Mouse (Mus musculus): ENCODE measurements around the gene Manba.
"Not testable (repeated sequence)": the region's sequence is repeated elsewhere in the genome, so short reads cannot be mapped to it uniquely, and the experiment has no call there.

Gene Manba

DNA sequence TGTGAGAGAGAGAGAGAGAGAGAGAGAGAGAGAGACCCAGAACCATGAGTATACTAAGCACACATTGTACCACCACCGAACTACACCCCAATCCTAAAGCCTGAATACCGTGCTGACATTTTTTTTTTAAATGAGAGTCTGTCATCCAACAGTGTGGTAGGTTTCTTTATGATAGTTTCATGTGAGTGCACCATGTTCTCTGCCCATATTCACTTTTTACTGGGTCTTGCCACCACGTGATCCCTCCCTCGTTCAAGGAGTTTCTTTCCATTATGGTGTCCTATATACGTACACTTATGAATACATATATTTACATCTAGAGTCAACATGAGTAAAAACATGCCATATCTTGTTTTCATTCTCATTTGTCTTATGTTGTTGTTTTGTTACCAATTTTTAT is 940 bp downstream of the Manba start:
- DNase-seq (ENCODE audit: low spot score in 2 of 2) = no peak

DNA sequence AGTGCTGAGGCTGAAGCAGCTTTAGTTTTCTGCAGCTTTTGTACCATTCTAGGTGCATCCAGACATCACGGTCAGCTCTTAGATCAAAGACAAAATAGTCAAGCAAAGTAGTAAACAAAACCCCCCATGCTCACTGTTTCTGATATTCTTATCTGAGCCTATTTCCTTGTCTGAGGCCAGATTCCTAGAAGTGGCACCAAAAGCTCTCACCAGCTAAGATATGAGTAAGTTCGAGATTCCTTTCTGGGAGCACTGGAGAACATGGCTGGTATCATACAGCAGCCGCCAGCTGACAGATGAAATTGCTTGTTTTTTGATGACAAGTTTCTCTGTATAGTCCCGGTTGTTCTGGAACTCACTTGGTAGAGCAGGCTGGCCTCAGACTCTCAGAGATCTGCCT is 2.4 kb downstream of the Manba start:
- no peak for DNase-seq (ENCODE audit: low spot score in 2 of 2)

DNA sequence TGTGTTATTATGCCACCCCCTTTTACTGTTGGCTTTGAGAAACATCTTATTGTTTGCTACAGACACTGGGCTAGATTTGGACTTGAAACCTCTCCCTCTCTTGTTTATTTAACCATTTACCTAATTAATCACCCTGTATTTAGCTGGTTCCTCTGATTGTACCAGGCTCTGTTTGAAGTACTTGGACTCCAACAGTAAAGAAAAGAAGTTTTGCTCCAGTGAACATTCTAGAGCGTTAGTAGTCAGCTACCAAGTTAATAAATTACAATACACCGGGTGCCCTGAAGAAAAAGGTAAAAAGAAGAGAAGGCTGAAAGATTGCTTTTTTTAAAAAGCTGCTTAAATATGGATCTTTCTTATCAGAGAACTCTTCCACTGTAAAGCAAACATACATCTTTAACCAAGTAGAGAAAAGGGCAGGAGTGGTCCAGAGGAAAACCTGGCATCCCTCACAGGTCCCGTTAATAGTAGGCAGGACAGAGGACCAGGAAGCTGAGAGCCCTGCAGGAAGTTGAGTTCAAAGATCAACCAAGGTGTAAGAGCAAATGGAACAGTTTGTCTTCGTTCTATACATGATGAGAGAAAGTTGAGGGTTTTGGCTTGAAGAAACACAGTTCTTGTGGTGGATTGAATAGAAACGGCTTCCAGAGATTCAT is 4.6 kb downstream of the Manba start:
- DNase-seq (ENCODE audit: low spot score in 2 of 2) = no peak

DNA sequence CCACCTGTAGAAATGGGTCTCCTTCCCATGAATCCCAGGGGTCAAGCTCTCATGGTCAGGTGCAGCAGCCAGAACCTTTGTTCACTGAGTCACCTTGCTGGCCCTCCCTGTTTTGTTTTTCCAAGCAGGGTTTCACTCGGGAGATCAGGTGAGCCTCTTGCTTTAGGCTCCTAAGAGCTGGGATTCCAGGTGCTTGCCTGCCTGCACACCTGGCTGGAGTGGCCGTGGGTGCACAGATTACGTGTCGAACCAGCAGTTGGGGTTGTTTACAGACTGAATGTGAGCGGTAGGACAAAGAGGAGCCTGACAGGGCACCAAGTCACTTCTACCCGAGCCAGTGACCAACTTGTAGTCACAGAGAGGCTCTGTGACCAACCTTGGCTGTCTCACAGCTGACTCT is 5.7 kb downstream of the Manba start:
- DNase-seq (ENCODE audit: low spot score in 2 of 2) = no peak

DNA sequence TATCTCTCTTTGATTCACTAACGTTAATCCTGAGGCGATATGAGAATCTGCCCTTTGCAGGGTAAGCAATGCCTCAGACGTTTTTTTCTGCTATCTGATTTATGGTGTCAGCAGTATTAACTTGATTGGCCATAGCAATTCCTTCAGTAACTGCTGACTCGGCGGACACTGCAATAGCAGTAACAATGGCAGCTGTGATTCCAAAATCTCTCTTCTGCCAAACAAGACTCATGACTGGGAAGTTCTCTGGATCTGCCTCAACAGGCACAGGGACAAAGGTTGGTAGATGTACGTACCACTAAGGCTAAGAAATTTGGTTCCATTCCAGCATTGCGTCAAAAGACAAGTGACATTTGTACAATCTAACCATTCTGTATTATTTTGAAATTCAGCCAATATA is 7.9 kb downstream of the Manba start:
- not testable (repeated sequence) for DNase-seq (ENCODE audit: low spot score in 2 of 2)

DNA sequence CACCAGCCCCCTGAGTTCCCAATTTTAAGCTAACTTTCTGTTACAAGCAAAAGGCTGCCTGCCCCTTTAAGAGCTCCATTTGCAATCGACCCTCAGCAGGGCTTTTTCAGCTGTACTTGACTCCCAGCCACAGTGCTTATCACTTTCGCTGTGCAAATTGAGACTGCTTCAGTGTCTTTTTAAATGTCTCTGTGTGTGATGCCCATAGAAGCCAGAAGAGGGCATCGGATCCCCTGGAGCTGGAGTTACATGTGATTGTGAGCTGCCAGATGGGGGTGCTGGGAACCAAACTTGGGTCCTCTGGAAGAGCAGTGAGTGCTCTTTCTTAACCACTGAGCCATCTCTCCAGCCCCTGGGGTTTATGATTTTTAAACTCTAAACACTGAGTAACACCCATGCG is 12.5 kb downstream of the Manba start:
- not testable (repeated sequence) for DNase-seq (ENCODE audit: low spot score in 2 of 2)

DNA sequence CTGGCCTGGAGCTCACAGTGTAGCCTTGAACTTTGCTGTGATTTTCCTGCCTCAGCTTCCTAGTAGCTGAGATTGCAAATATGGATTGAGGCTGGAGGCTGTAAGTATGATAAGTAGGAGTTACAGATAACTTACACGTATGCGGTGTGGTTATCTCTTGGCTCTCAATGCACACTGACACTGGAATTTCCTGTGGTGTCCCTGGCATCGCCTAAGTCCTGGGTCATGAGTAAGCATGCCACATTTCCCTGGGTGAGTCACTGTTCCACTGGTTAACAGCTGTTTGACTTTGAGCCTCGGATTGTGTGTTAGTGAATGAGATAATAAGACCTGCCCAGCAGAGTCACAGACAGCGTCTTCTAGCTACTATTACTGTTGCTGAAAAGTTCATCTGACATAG is 13.5 kb downstream of the Manba start:
- no peak for DNase-seq (ENCODE audit: low spot score in 2 of 2)

DNA sequence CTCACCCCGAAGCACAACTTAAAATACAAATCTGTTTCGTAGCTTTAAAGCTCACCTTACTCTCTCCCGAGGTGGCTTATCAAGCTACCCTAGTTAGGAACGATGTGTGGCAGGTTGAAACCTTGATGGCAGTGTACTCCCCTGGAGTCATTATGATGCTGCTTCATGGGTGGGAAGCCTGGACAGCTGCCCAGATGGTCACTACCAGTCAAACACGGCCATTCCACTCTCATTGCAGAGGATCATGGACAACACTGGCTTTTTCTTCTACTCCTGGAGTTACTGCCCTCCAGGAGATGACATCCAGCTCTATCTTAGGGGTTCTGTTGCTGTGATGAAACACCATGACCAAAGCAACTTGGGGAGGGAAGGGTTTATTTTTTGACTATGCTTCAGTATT is 17.7 kb downstream of the Manba start:
- no peak for DNase-seq (ENCODE audit: low spot score in 2 of 2)

DNA sequence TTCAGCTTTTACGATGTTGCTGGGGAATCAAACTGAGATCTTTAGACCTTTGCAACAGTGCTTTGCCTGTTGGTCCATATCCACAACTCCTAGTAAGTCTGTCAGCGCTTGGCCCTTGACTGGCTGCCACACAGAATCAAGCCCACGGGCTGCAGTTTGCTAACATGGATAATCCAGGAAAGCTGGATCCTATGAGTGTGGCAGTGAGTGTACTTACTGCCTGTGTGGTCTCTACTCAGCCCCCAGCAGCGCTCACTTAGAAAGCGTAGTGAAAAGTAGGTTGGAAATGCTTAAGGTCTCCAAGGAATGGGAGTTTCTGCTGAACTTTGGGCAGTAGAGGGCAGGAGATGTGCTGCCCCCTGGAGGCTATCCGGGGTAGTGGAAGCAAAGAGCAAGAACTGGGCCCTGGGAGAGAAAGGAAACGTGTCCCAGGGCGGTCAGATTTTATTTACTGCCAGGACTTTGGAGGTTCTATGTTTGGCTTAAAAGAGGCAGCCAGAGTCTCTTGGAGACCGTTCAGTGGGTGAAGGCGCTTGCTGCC is 20.0 kb downstream of the Manba start:
- peak in 1 of 2 experiments; percentile 15 for DNase-seq (ENCODE audit: low spot score in 2 of 2)

DNA sequence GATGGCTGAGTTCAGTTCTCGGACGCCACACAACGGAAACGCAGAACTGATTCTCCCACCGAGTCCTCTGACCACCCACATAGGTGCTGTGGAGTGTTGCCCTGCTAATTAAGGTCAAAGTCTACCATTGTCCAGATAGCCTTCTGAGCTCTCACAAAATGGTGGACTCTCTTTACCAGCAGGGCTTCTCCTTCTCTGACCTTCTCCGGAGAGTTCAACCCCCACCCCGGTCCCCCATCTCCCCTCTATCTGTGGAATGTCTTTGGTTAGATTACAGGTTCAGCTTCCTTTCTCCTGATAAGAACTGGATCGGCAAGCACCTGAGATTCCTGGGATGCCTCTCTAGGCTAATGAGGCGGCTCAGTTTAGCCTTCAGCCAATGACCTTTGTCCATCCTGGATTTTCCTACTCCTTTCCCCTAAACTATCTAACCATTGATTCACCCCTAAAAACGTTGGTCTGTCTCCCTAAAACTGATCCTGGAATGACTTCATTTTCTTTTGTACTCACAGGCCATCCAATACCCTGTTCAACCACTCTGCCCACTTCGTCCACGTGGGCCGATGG is 20.6 kb downstream of the Manba start:
- no peak for DNase-seq (ENCODE audit: low spot score in 2 of 2)

DNA sequence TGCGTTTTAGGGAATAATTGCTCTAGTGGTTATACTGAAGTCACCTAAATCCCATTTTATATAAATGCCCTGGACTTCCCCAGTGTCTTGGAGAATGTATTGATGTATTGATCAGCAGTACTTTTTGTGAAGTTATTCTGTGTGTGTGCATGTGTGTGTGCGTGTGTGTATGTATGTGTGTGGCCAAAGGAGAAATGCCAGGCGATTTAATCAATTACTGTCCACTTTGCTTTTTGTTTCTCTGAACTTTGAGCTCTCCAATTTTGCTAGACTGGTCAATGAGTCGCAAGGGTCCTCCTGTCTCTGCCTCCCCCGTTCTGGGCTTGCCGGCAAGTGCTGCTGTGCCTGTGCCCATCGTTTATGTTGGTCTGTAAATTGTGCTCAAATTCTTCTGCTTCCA is 22.1 kb downstream of the Manba start:
- DNase-seq (ENCODE audit: low spot score in 2 of 2) = no peak

DNA sequence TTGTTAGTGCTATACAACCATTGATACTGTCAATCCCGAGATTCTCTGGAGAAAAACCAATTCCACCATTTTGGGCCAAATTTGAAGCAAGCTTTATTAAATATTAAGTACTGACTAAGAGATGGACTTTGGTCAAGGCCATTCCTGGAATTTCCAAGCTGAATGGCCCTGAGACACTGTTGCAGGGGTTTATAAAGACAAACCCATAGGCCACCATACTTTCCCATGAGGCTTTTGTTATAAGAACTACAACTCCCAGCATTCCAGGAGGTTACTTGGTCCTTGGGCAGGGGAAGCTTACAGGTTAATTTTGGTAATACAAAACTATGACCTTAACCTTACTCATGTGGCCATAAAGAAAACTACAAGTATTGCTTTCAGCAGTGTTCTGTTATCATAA is 22.8 kb downstream of the Manba start:
- DNase-seq (ENCODE audit: low spot score in 2 of 2) = no peak

DNA sequence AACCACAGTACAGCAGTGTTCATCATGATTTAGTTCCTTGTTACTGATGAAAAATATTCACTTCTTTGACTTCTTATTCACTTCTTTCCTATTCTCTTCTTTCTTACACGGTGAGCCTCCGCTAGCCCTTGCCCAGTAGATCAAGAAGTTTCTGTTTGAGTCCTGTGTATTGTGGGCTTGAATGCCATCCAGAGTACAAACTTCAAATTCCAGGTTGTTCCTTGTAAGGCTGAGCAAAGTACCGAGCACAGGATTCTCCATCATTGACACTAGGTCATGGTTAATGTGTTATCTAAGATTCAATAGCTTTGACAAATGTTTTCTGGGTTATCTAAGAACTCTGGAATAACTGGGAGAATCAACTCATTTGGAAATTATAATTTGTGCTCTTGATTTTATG is 25.0 kb downstream of the Manba start:
- no peak for DNase-seq (ENCODE audit: low spot score in 2 of 2)

DNA sequence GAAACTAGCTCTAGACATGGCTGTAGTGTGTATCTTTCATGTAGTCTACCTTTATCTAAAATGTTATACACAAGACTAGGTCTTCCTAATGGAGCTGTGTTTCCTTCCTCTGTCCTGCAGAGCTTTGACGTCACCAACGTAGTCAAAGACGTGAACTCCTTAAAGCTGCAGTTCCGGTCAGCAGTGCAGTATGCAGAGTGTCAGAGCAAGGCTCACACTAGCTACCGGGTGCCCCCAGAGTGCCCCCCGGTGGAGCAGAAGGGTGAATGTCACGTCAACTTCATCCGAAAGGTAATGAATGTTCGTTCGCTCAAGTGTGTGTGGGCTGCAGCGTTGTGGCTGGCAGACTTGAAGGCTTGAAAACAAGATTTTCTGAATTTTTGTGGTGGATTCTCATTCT is 26.3 kb downstream of the Manba start:
- DNase-seq (ENCODE audit: low spot score in 2 of 2) = no peak

DNA sequence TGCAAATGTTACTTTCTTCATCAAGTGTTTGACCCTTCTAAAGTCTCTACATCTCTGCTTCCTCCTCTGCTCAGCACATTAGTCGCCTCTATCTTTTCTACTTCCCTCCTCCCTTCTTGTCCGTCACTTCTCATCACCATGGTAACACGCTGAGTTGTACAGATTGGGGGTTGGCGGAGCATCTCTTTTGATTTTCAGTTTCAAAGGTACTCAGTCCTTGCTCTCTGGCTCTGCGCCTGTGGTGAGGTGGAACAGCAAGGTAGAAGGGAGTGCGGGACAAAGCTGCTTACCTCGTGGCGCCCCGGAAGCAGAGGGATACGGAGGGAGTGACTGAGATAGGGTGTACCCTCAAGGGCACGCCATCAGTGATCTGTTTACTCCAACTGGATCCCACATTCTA is 27.9 kb downstream of the Manba start:
- DNase-seq (ENCODE audit: low spot score in 2 of 2) = no peak

DNA sequence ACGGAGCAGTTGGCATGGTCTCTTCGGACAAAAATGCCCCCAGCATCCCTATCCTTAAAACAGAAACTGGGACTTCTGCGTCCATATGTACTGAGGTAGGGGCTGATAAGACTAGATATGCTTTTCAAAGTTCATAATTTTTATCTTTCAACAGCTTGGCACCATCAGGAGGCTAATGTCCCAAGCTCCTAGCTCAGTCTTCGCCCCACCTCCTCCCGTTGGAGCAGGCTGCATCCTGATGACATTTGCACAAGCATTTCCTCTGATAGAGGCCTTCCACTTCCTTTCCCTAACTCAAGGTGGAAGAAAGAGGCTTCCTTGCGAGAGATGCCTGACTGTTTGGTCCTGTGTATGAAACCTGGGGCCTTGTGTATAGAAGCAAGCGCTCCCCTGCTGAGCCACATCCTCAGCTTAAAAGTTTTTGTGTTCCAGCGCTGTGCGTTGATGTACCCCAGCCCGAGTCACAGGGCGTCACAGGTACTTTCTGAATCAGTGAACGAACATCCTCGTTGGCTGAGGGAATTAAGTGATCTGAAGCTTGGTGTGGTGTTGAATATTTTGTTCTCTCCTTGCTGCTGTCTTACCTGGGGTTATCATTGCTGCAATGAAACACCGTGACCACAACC is 28.5 kb downstream of the Manba start:
- no peak for DNase-seq (ENCODE audit: low spot score in 2 of 2)

DNA sequence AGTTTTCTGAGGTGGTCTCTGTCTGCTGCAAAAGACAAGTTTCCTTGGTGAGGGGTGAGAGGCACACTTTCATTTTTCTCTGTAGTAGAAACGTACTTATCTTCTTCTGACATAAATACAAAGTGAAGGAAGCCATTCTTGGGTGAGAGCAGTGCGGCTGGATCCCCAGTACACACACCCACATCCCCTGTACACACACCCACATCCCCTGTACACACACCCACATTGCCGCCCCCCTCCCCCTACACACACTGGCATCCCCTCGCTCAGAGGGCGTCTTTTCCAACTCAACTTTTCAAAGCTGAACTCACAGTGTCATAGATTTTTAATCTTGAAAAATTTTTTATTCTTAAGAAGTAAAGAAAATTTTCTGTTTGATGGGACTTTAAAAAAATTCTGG is 29.8 kb downstream of the Manba start:
- DNase-seq (ENCODE audit: low spot score in 2 of 2) = no peak

DNA sequence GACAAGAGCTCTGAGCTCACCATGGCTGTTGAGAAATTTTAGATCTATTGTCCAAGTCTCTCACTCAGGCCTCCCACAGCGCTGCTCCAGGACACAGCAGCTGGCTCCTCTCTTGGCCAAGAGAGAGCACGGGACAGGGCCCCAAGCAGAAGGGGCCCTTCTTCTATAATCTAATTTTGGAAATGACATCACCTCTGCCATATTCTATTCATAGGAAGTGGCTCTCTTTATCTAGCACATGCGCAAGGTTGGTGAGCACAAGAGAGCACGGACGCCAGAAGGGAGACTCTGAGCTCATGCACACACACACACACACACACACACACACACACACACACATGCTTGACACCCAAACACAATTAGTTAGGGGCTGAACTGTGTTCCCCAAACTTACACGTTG is 31.5 kb downstream of the Manba start:
- no peak for DNase-seq (ENCODE audit: low spot score in 2 of 2)

DNA sequence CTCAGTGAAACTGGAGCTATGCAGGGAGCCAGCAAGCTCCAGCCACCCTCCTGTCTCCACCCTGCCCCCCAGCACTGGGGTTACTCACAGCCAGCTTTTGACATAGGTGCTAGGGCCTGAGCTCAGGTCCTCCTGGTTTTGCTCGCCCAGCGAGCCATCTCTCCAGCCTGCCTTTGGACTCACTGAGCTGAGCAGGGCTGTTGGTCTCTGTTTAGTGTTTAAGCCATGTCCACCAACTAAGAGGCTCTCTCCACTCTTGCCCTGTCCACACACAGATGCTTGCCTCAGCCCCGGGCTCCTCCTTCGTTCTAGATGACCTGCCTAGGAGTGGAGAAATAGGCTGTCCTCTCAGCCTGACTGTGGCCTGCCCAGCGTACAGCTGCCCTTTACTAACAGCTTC is 33.5 kb downstream of the Manba start:
- DNase-seq (ENCODE audit: low spot score in 2 of 2) = no peak

DNA sequence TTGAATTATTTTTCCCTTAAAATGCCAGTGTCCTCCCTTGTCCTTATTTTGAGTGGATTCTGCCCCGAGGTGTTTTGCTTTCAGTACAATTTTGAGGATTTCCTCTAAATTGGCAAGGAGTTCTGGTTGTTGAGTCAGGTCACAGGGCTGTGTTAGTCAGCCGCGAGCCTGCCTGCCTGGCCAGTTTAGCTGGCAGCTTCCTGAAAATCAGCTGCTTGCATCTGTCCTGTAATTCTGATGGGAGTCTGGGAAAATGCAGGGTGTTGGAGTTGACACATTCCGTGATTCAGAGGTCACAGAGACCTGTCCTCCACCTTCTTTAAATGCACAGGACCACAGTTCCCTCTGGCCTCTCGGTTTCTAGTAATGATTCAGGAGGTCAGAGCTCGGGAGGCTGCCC is 34.2 kb downstream of the Manba start:
- DNase-seq (ENCODE audit: low spot score in 2 of 2) = no peak

DNA sequence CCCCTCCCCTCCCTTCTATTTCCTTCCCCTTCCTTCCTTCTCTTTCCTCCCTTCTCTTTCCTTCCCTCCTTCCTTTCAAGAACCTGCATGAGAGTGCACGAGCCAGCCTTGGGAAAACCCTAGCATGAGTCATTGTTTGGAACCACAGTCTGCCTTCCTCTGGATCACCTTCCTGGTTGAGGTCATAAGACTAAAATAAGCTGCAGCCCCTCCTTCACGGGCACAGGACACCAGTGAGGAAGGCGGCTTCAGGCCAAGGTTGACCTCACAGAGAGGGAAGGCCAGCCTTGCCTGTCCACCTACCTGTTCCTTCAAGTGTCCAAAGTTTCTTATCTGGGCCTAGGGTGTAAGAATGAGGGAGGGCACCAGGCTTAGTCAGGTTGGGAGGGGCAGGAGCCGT is 36.6 kb downstream of the Manba start:
- DNase-seq (ENCODE audit: low spot score in 2 of 2) = no peak

DNA sequence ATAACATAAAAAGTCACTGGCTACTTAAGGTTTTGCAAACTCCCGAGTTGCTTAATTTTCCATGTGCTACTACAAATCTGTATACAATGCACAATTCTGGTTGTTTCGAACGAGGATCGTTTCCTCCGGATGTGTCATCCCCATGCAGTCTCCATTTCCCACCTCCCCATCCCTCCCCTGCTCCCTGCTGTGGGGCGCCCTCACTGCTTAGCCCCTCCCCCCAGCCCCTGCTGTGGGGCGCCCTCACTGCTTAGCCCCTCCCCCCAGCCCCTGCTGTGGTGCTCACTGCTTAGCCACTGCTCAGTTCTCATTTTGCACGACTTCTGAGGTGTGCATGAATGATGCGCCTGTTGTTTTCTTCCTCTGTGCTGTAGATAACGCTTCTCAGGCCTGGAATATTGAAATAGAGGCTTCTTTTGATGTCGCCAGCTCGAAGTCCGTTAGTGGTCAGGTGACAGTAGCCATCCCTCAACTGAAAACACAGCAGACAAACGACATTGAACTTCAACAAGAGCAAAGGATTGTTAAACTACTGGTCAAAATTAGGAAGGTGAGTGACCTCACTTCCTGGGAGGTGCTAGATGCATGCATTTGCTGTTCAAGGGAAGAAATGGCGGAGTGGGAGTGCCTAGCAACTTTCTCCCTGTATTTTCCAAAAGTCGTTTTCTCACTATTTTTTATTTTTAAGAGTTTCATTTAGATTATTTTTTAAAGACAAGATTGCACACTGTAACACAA is 37.4 kb downstream of the Manba start:
- no peak for DNase-seq (ENCODE audit: low spot score in 2 of 2)

DNA sequence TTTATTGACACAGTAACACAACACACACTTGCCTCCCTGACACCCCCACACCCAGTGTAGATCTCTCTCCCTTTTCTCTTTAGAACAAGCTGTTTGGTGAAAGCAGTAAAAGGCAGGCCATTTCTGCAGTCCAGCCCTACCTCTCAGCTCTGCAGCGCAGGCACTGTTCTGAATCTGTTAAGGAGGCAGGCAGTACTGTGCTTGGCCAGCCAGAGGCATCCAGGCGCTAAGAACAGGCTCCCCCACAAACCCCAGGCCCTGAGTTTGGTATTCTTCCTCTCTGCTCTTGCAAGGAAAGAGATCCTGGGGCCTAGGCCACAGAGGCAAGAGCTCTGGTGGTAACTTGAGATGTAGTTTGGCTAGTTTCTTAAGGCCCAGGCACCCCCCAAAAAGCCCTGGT is 39.5 kb downstream of the Manba start:
- DNase-seq (ENCODE audit: low spot score in 2 of 2) = not testable (repeated sequence)
